Mouse (Mus musculus) limb, embryonic 13.5 days (tissue): ENCODE data around the gene Slc4a8. TPM values are rescaled to one million over a fixed set of nuclear protein-coding genes. Genes with fewer than 3 reads are reported as not detected.
"Not testable (repeated sequence)": the region's sequence is repeated elsewhere in the genome, so short reads cannot be mapped to it uniquely, and the experiment has no call there.

Source experiments
- ATAC-seq: fragments of 200-750 bp; cut with Nextera tagmentation; 2 replicates; pipeline ENCODE4 v1.8.0; 2017; ENCODE audit warnings: low read depth, moderate number of reproducible peaks, moderate TSS enrichment; ENCODE audit not compliant: low FRiP score
- H3K27ac ChIP-seq: fragments of 300-500 bp; sonication (generic); 2 replicates; pipeline ENCODE4 v1.5.1; 2015; ENCODE audit warnings: inconsistent platforms, mild to moderate bottlenecking, moderate library complexity
- H3K27me3 ChIP-seq: fragments of 300-500 bp; sonication (generic); 2 replicates; pipeline ENCODE4 v1.6.1; 2015; ENCODE audit warnings: mild to moderate bottlenecking, inconsistent platforms
- H3K36me3 ChIP-seq: fragments of 300-500 bp; sonication (generic); 2 replicates; pipeline ENCODE4 v1.6.1; 2015; ENCODE audit warnings: inconsistent platforms, mild to moderate bottlenecking, moderate library complexity
- H3K4me1 ChIP-seq: fragments of 300-500 bp; sonication (generic); 2 replicates; pipeline ENCODE4 v1.6.1; 2015; ENCODE audit warnings: inconsistent platforms
- H3K4me2 ChIP-seq: fragments of 300-500 bp; sonication (generic); replicated peaks from 2 replicates; pipeline ENCODE4 v1.6.1; 2015; ENCODE audit warnings: inconsistent platforms, mild to moderate bottlenecking, moderate library complexity
- H3K4me3 ChIP-seq: fragments of 300-500 bp; sonication (generic); 2 replicates; pipeline ENCODE4 v1.5.1; 2015; ENCODE audit warnings: moderate library complexity, mild to moderate bottlenecking, inconsistent platforms
- H3K9ac ChIP-seq: fragments of 300-500 bp; sonication (generic); 2 replicates; pipeline ENCODE4 v1.6.1; 2015; ENCODE audit warnings: mild to moderate bottlenecking, inconsistent platforms
- H3K9me3 ChIP-seq: fragments of 300-500 bp; sonication (generic); 2 replicates; pipeline ENCODE4 v1.6.1; 2016; ENCODE audit warnings: inconsistent platforms
- WGBS: fragments of 180-500 bp; shearing (Covaris S2); methylation state at CpG from one replicate; pipeline ENCODE4 v1.1.7; 2015; 5-methylcytosine and 5-hydroxymethylcytosine counted together
- polyA plus RNA-seq: library from polyadenylated mRNA; unstranded; fragments of >200 nt; fragmentation: Nextera tagmentation; extraction: Ambion mirVana; gene quantifications from 2 replicates; pipeline ENCODE4 v1.2.1, GENCODE M21; 2015

Gene Slc4a8
- polyA plus RNA-seq, 1 experiment from 2014 or later, result 4.9 TPM

DNA sequence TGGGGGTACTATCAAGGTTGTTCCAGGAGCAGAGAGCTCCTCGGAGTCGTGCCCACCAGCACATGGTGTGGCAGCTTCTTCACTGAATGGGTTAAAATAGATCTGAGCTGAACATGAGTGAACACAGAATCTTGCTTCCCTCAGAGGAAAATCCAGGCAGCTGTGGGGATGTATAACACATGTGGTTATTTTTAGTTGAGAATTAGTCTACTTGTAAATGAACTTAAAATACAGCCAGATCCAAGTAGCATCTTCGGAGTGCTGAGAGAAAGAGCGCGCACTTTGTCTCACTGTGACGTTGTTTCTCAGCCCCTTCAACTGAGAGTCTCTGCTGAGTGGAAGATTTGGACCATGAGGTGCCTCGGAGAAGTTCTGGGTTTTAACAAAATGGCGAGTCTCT lies 53.8 kb downstream of the Slc4a8 start:
- WGBS, result 71% methylated on average over 8 of the region's 8 CpGs
- Histone ChIP-seq H3K4me2 (peak overlapping the region; percentile 9; the same call in 1 of the 2 replicates), H3K4me1 (peaks cover 23% of the 10 kb centered on the region)

DNA sequence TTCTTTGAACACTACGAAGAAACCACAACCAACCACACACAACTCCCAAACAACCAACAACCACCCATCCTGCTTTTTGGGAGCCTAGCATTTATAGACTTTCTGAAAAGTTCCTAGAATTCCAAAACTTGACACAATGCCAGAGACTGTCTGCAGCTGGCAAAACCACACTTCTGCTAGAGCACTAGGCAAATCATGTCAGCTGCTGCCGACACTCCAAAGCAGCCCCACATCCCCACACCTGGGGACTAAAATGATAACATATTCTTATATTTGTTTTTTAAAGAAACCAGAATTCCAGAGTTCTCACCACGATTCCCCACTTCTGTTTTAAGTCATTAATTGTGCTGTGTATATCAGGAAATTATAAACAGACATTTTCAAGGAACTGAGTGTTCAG lies 57.3 kb downstream of the Slc4a8 start:
- H3K4me3 ChIP-seq, result no peak overlapping the region
- no peak overlapping the region for H3K9ac ChIP-seq
- 78% methylated on average over 3 of the region's 3 CpGs for WGBS
- peaks cover 8% of the 10 kb centered on the region; the same call in 1 of the 2 replicates for H3K9me3 ChIP-seq
- no peaks in the 10 kb centered on the region for H3K36me3 ChIP-seq
- no peak for ATAC-seq
- H3K27me3 ChIP-seq, result peaks cover 7% of the 10 kb centered on the region
- no peak overlapping the region for H3K4me2 ChIP-seq
- no peak overlapping the region for H3K27ac ChIP-seq
- peaks cover 16% of the 10 kb centered on the region for H3K4me1 ChIP-seq

More for the DNA sequence above, 53.8 kb downstream of the Slc4a8 start:
- no peaks in the 10 kb centered on the region for H3K27me3 ChIP-seq
- peak overlapping the region; percentile 55; the same call in 1 of the 2 replicates for H3K27ac ChIP-seq
- H3K36me3 ChIP-seq, result peaks cover 7% of the 10 kb centered on the region; the same call in 1 of the 2 replicates
- no peak overlapping the region for H3K9ac ChIP-seq
- ATAC-seq, result no peak
- no peak overlapping the region for H3K4me3 ChIP-seq
- H3K9me3 ChIP-seq, result peaks cover 8% of the 10 kb centered on the region; the same call in 1 of the 2 replicates

DNA sequence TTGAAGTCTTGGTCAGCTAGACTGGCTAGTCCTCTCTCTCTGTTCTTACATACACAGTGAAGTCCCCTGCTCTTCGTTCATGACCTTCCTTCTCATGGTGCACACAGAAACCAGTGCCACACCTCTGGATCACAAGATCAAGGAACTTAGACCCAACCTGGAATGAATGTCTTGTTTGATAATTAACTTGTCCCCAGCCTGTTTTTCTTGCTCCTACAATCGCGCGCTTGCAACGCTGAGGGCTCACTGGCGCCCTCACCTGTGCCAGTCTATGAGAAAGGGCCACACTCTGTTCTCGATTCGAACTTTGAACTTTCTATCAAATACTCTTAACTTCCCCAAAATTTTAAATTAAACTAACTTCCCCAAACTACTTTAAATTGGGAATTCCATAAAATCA lies 60.3 kb downstream of the Slc4a8 start:
- Histone ChIP-seq H3K4me2 (no peak overlapping the region), H3K27me3 (peaks cover 30% of the 10 kb centered on the region), H3K27ac (no peak overlapping the region), H3K9ac (no peak overlapping the region), H3K4me1 (peaks cover 12% of the 10 kb centered on the region), H3K4me3 (no peak overlapping the region), H3K9me3 (peaks cover 8% of the 10 kb centered on the region; the same call in 1 of the 2 replicates), H3K36me3 (no peaks in the 10 kb centered on the region)
- no peak for ATAC-seq
- WGBS, result 63% methylated on average over 8 of the region's 8 CpGs

DNA sequence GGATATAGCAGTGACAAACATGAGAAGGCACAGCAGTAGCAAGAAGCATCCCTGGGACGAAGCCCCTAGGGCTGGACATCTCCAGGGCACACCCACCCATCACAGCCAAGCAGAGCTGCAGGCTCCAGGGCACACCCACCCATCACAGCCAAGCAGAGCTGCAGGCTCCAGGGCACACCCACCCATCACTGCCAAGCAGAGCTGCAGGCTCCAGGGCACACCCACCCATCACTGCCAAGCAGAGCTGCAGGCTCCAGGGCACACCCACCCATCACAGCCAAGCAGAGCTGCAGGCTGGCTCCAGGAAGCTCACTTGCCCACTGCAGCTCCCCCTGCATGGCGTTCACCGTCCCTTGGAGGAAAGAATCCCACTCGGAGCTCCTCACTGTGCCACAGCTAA lies 60.8 kb downstream of the Slc4a8 start:
- not testable (repeated sequence) for H3K27ac ChIP-seq, H3K36me3 ChIP-seq, H3K9ac ChIP-seq, ATAC-seq, H3K9me3 ChIP-seq, H3K4me3 ChIP-seq, H3K4me2 ChIP-seq
- Histone ChIP-seq H3K4me1 (peaks cover 12% of the 10 kb centered on the region), H3K27me3 (peaks cover 30% of the 10 kb centered on the region)
- 53% methylated on average over 4 of the region's 4 CpGs for WGBS

- WGBS, result 13% methylated on average over 26 of the region's 26 CpGs
- H3K27ac ChIP-seq, result no peak overlapping the region
- H3K36me3 ChIP-seq, result no peaks in the 10 kb centered on the region
- 0 out of 2 replicates have a peak, but pooled peaks cover 5% of the 10 kb centered on the region for H3K9me3 ChIP-seq
- H3K27me3 ChIP-seq, result peaks cover 30% of the 10 kb centered on the region
- peak overlapping the region; percentile 57 for H3K4me2 ChIP-seq
- H3K4me3 ChIP-seq, result peak overlapping the region; percentile 24
- peaks cover 12% of the 10 kb centered on the region for H3K4me1 ChIP-seq
- no peak for ATAC-seq
- peak overlapping the region; percentile 35; the same call in 1 of the 2 replicates for H3K9ac ChIP-seq
These were observed 63.8 kb downstream of the Slc4a8 start for GRCm38 (mm10) chr15:100825249-100825856.

GRCm38 (mm10) chr15:100826076-100826475 lies 64.5 kb downstream of the Slc4a8 start:
- WGBS, result 88% methylated on average over 8 of the region's 8 CpGs
- ATAC-seq, result no peak
- H3K4me2 ChIP-seq, result no peak overlapping the region

GRCm38 (mm10) chr15:100829775-100830174 lies 68.2 kb downstream of the Slc4a8 start:
- Histone ChIP-seq H3K4me3 (no peak overlapping the region), H3K27me3 (peaks cover 19% of the 10 kb centered on the region), H3K36me3 (no peaks in the 10 kb centered on the region), H3K4me1 (peaks cover 8% of the 10 kb centered on the region), H3K9ac (no peak overlapping the region), H3K9me3 (0 out of 2 replicates have a peak, but pooled peaks cover 5% of the 10 kb centered on the region), H3K4me2 (no peak overlapping the region), H3K27ac (no peak overlapping the region)
- no peak for ATAC-seq
- WGBS, result 84% methylated on average over 9 of the region's 9 CpGs

More at GRCm38 (mm10) chr15:100826076-100826475, 64.5 kb downstream of the Slc4a8 start:
- 0 out of 2 replicates have a peak, but pooled peaks cover 5% of the 10 kb centered on the region for H3K9me3 ChIP-seq
- no peak overlapping the region for H3K4me3 ChIP-seq
- H3K9ac ChIP-seq, result no peak overlapping the region
- no peak overlapping the region for H3K27ac ChIP-seq
- H3K4me1 ChIP-seq, result peaks cover 12% of the 10 kb centered on the region
- H3K27me3 ChIP-seq, result peaks cover 30% of the 10 kb centered on the region
- no peaks in the 10 kb centered on the region for H3K36me3 ChIP-seq

DNA sequence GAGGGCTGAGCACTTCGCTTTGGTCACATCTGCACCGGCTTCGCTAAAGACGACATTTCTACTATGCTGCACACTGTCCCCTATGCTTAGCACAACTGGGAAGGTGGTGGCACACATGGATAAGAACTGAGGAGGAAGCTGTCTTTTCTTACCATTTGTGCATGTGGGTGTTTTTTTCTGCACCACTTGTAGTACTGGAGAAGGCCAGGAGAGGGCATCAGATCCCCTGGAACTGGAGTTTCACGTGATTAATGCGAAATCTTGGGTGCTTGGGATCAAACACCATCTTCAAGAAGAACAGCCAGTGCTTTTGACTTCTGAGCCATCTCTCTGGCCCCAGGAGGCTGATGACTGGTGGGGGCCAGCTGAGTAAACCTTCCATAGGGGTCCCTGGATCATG lies 69.1 kb downstream of the Slc4a8 start:
- Histone ChIP-seq H3K4me2 (no peak overlapping the region), H3K27ac (no peak overlapping the region), H3K4me1 (no peaks in the 10 kb centered on the region), H3K36me3 (no peaks in the 10 kb centered on the region), H3K27me3 (peaks cover 10% of the 10 kb centered on the region), H3K4me3 (no peak overlapping the region), H3K9ac (no peak overlapping the region), H3K9me3 (0 out of 2 replicates have a peak, but pooled peaks cover 5% of the 10 kb centered on the region)
- WGBS, result 54% methylated on average over 6 of the region's 6 CpGs
- no peak for ATAC-seq

DNA sequence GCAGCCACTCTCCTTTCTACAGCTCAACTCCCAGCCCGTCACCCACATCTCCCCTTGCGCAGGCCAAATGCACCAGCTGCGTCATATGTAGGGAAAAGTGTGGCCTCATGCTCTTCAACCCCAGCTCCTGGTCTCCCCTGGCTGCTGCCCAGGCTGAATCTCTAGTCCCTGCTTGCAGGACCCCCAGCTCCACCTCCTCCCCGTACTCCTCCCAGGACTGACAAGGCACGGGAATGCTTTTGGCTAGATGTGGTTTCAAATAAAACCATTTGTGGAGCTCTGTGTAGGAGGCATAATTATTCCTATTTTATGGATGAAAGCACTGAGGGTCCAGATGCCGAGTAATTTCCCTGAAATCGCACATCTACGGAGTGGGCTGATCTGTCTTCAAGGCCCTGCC lies 70.6 kb downstream of the Slc4a8 start:
- no peak overlapping the region for H3K4me3 ChIP-seq
- WGBS, result 78% methylated on average over 8 of the region's 8 CpGs
- H3K9ac ChIP-seq, result no peak overlapping the region
- H3K9me3 ChIP-seq, result 0 out of 2 replicates have a peak, but pooled peaks cover 5% of the 10 kb centered on the region
- H3K27ac ChIP-seq, result no peak overlapping the region
- H3K27me3 ChIP-seq, result peaks cover 4% of the 10 kb centered on the region; the same call in 1 of the 2 replicates
- no peaks in the 10 kb centered on the region for H3K36me3 ChIP-seq
- H3K4me1 ChIP-seq, result no peaks in the 10 kb centered on the region
- H3K4me2 ChIP-seq, result no peak overlapping the region
- no peak for ATAC-seq

DNA sequence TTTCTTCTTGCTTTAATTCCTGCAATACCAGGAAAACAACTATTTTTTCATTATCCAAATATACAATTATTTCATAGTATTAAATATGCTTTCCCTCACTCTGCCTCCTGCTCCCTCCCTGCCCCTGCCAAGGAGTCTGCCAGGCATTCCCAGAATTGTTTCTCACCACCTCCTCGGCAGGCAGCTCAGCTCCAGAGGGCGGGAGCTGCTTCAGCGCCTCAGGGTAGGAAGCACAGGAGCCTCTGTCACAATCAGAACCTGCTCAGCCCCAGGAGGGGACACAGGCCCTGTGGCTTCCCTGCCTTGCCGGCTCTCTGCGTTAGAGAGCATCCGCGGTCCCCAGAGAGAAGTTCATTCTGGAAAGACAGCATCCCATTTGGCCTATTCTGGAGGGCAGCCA lies 71.2 kb downstream of the Slc4a8 start:
- Histone ChIP-seq H3K4me1 (no peaks in the 10 kb centered on the region), H3K27ac (no peak overlapping the region), H3K9ac (no peak overlapping the region), H3K36me3 (no peaks in the 10 kb centered on the region), H3K9me3 (peaks cover 9% of the 10 kb centered on the region), H3K4me2 (no peak overlapping the region), H3K4me3 (no peak overlapping the region), H3K27me3 (peaks cover 4% of the 10 kb centered on the region; the same call in 1 of the 2 replicates)
- no peak for ATAC-seq
- WGBS, result 27% methylated on average over 7 of the region's 7 CpGs

- WGBS, result 80% methylated on average over 8 of the region's 8 CpGs
- Histone ChIP-seq H3K36me3 (no peaks in the 10 kb centered on the region), H3K4me3 (no peak overlapping the region), H3K4me2 (no peak overlapping the region), H3K9ac (no peak overlapping the region), H3K27me3 (peaks cover 4% of the 10 kb centered on the region; the same call in 1 of the 2 replicates), H3K27ac (no peak overlapping the region), H3K4me1 (peaks cover 5% of the 10 kb centered on the region), H3K9me3 (peaks cover 7% of the 10 kb centered on the region)
- ATAC-seq, result no peak
These were observed 75.2 kb downstream of the Slc4a8 start for GRCm38 (mm10) chr15:100836729-100837128.

GRCm38 (mm10) chr15:100838607-100839207 lies 77.2 kb downstream of the Slc4a8 start:
- Histone ChIP-seq H3K9ac (no peak overlapping the region), H3K27ac (no peak overlapping the region), H3K36me3 (no peaks in the 10 kb centered on the region), H3K4me2 (peak overlapping the region; percentile 25; the same call in 1 of the 2 replicates), H3K27me3 (no peaks in the 10 kb centered on the region), H3K4me1 (peaks cover 5% of the 10 kb centered on the region), H3K4me3 (no peak overlapping the region), H3K9me3 (peaks cover 7% of the 10 kb centered on the region)
- 27% methylated on average over 12 of the region's 12 CpGs for WGBS
- peak; percentile 69; the same call in 1 of the 2 replicates for ATAC-seq
